Mouse (Mus musculus) kidney, postnatal 0 days (tissue): ENCODE results near the gene Stox2. TPM values are rescaled to one million over a fixed set of nuclear protein-coding genes. Genes with fewer than 3 reads are reported as not detected.

Experiments used
- ATAC-seq: fragments of 200-750 bp; cut with Nextera tagmentation; replicated peaks from 2 replicates; pipeline ENCODE4 v1.8.0; 2017; ENCODE audit warnings: low read depth, moderate number of reproducible peaks, moderate TSS enrichment, moderate library complexity; ENCODE audit not compliant: low FRiP score
- DNase-seq: peaks from one replicate; pipeline ENCODE4 v3.0.0-alpha.2; 2016; ENCODE audit warnings: low spot score
- H3K27ac ChIP-seq: fragments of 300-500 bp; sonication (generic); 2 replicates; pipeline ENCODE4 v1.5.1; 2014; ENCODE audit warnings: mild to moderate bottlenecking
- H3K27me3 ChIP-seq: fragments of 300-500 bp; sonication (generic); 2 replicates; pipeline ENCODE4 v1.6.1; 2014; ENCODE audit warnings: low read length, mixed read lengths; ENCODE audit not compliant: insufficient read depth
- H3K36me3 ChIP-seq: fragments of 300-500 bp; sonication (generic); 2 replicates; pipeline ENCODE4 v1.6.1; 2014; ENCODE audit warnings: low read length, mixed read lengths; ENCODE audit not compliant: insufficient read depth
- H3K4me1 ChIP-seq: fragments of 300-500 bp; sonication (generic); replicated peaks from 2 replicates; pipeline ENCODE4 v1.6.1; 2014; ENCODE audit warnings: antibody characterized with exemption, low read length, mixed read lengths; ENCODE audit not compliant: insufficient read depth
- H3K4me2 ChIP-seq: fragments of 300-500 bp; sonication (generic); 2 replicates; pipeline ENCODE4 v1.6.1; 2014; ENCODE audit warnings: mild to moderate bottlenecking, low read length, moderate library complexity, mixed read lengths
- H3K4me3 ChIP-seq: fragments of 300-500 bp; sonication (generic); replicated peaks from 2 replicates; pipeline ENCODE4 v1.5.1; 2014; ENCODE audit warnings: low read depth, low read length
- H3K9ac ChIP-seq: fragments of 300-500 bp; sonication (generic); 2 replicates; pipeline ENCODE4 v1.6.1; 2014; ENCODE audit warnings: low read depth, low read length
- H3K9me3 ChIP-seq: fragments of 300-500 bp; sonication (generic); replicated peaks from 2 replicates; pipeline ENCODE4 v1.6.1; 2016; ENCODE audit warnings: low read length, inconsistent platforms, mixed read lengths
- CTCF ChIP-seq: IDR thresholded peaks from 2 replicates; pipeline ENCODE4 v1.5.1; 2016; ENCODE audit warnings: antibody characterized with exemption, low read depth, mild to moderate bottlenecking, moderate library complexity
- WGBS: fragments of 180-500 bp; shearing (Covaris S2); extraction: QIAGEN DNeasy Blood & Tissue Kit; methylation state at CpG from one replicate; pipeline ENCODE4 v1.1.7; 2014; 5-methylcytosine and 5-hydroxymethylcytosine counted together
- polyA plus RNA-seq: library from polyadenylated mRNA; unstranded; fragments of >200 nt; fragmentation: Nextera tagmentation; extraction: Ambion mirVana; gene quantifications from 2 replicates; pipeline ENCODE4 v1.2.1, GENCODE M21; 2015

Stox2 gene
- polyA plus RNA-seq, 1 experiment from 2014 or later = 8.8 TPM

DNA sequence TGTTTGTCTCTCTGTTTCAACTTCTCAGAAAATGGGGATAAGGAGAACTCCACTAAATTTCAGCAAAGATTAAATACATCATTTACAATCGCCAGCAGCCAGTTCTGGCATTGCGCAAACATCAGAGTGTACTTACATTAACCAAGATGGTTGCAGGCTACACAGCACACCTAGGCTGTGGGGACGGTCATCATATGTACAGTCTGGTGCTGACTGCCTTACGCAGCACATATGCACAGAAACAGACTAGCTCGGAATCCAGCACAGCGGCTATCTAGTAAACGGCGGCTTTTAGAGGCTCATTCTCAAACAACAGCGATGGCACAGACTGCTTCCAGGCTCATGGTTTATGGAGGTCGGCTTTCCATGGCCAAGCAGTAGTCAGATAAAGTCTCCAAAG lies 54.3 kb downstream of the Stox2 start:
- ATAC-seq (no peak), DNase-seq (no peak)
- H3K9me3 ChIP-seq = no peaks in the 10 kb centered on the region
- no peak overlapping the region for H3K9ac ChIP-seq
- no peaks in the 10 kb centered on the region for H3K27me3 ChIP-seq
- WGBS = 84% methylated on average over 10 of the region's 10 CpGs
- no peak for TF ChIP-seq CTCF
- H3K4me1 ChIP-seq = 0 out of 2 replicates have a peak, but pooled peaks cover 3% of the 10 kb centered on the region
- no peak overlapping the region for H3K4me3 ChIP-seq
- no peaks in the 10 kb centered on the region for H3K36me3 ChIP-seq
- H3K27ac ChIP-seq = peak overlapping the region; percentile 66
- H3K4me2 ChIP-seq = no peak overlapping the region

DNA sequence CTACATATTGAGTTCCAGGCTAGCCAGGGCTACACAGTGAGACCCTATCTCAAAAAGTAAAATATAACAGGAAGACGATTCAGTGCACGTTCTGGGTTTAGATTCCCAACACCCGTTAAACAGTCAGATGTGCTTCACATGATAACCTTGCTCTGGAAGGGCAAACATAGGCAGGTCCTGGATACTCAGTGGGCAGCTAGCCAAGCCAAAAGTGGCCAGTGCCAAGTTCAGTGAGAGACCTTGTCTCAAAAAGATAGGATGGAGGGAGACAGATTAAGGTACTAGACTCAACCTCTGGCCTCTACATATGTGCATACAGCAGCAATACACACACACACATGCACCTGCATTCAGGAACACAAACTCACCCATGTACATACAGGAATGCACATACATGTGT lies 56.7 kb downstream of the Stox2 start:
- Histone ChIP-seq H3K27ac (no peak overlapping the region), H3K4me2 (no peak overlapping the region), H3K9me3 (no peaks in the 10 kb centered on the region), H3K4me1 (0 out of 2 replicates have a peak, but pooled peaks cover 3% of the 10 kb centered on the region), H3K9ac (no peak overlapping the region), H3K36me3 (no peaks in the 10 kb centered on the region), H3K27me3 (no peaks in the 10 kb centered on the region), H3K4me3 (no peak overlapping the region)
- ATAC-seq = no peak
- TF ChIP-seq CTCF = no peak
- WGBS = 59% methylated on average over 3 of the region's 3 CpGs
- DNase-seq = no peak

DNA sequence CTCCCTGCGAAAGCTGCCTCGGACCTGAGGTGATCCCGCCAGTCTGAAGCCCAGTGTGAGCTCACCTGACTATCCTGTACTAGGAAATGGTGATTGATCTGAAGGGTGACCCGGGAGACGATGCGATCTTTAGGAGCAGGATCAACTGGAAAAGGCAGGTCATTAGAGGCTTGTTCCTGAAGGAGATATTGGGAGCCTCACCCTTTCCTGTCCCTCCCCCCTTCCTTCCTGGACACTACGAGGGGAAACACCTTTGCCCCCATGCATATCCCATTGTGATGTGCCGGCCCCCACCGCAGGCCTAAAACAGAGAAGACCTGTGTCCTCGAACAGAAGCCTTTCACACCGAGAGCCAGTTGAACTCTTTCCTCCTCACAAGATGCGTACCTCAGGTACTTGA lies 58.0 kb downstream of the Stox2 start:
- Histone ChIP-seq H3K36me3 (no peaks in the 10 kb centered on the region), H3K4me2 (no peak overlapping the region), H3K9ac (no peak overlapping the region), H3K27me3 (no peaks in the 10 kb centered on the region), H3K9me3 (no peaks in the 10 kb centered on the region), H3K27ac (no peak overlapping the region), H3K4me1 (0 out of 2 replicates have a peak, but pooled peaks cover 3% of the 10 kb centered on the region), H3K4me3 (no peak overlapping the region)
- WGBS = 69% methylated on average over 12 of the region's 12 CpGs
- ATAC-seq = no peak
- no peak for DNase-seq
- TF ChIP-seq CTCF = no peak

DNA sequence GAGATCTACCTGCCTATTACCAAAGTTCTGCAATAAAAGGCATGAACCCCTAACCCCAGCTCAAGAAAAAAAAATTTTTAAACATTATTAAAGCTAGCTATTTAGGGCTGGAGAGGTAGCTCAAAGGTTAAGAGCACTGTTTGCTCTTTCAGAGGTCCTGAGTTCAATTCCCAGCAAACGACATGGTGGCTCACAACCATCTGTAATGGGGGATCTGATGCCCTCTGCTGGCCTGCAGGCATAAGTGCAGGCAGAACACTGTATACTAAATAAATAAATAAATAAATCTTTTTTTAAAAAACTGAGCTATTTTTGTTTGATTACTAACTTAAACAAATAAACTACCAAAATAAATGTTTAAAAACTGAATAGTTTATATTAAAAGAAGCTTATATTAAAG lies 60.4 kb downstream of the Stox2 start:
- WGBS = 84% methylated on average over 1 of the region's 1 CpGs

DNA sequence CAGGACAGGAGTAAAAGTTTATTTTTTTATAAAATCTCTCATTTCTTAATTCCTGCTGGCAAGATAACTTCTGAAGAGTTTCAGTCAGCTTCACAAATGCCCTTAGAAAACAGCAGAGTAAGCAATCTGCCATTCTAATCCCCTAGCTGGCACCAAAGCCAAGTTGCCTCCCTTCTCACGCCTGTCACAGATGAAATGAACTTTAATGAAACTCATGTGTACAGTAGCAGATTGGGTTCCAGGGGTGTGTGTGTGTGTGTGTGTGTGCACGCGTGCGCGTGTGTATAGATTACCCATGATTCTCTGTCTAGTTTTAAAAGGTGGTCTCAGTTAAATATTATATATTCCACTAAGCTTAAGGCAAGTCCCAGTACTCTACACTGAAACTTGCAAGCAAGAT lies 62.0 kb downstream of the Stox2 start:
- no peak for TF ChIP-seq CTCF
- DNase-seq (no peak), ATAC-seq (no peak)
- WGBS = 84% methylated on average over 5 of the region's 5 CpGs
- Histone ChIP-seq H3K9me3 (no peaks in the 10 kb centered on the region), H3K4me1 (peaks cover 6% of the 10 kb centered on the region; the same call in 1 of the 2 replicates), H3K27me3 (no peaks in the 10 kb centered on the region), H3K4me2 (no peak overlapping the region), H3K27ac (no peak overlapping the region), H3K36me3 (no peaks in the 10 kb centered on the region), H3K9ac (no peak overlapping the region), H3K4me3 (no peak overlapping the region)

More for the DNA sequence above, 60.4 kb downstream of the Stox2 start:
- Histone ChIP-seq H3K9me3 (no peaks in the 10 kb centered on the region), H3K4me2 (no peak overlapping the region), H3K27me3 (no peaks in the 10 kb centered on the region), H3K9ac (no peak overlapping the region), H3K36me3 (no peaks in the 10 kb centered on the region), H3K4me1 (peaks cover 6% of the 10 kb centered on the region; the same call in 1 of the 2 replicates), H3K27ac (no peak overlapping the region), H3K4me3 (no peak overlapping the region)
- DNase-seq (no peak), ATAC-seq (no peak)
- TF ChIP-seq CTCF = peak; percentile 68

DNA sequence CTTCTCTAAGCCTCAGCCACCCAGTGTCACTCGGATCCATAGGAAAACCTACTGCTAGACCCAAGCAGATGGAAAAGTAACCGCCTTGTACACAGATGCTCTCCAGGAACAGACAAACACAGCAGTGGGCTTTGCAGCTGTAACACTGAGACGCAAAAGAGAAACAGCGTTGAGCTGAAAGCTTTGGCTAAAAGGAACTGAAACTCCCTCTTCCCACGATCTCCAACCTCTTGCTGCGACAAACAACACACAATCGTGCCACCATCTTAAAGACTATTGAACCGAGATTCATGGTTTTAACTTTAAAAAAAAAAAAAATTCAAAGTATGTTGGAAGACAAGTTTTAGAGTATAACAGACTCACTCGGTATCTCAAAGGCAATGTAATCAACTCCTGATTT lies 62.5 kb downstream of the Stox2 start:
- no peaks in the 10 kb centered on the region for H3K9me3 ChIP-seq
- no peaks in the 10 kb centered on the region for H3K27me3 ChIP-seq
- peaks cover 6% of the 10 kb centered on the region; the same call in 1 of the 2 replicates for H3K4me1 ChIP-seq
- H3K36me3 ChIP-seq = no peaks in the 10 kb centered on the region
- WGBS = 85% methylated on average over 9 of the region's 9 CpGs
- H3K9ac ChIP-seq = no peak overlapping the region
- no peak for ATAC-seq
- no peak overlapping the region for H3K4me3 ChIP-seq
- H3K27ac ChIP-seq = no peak overlapping the region
- no peak for DNase-seq
- no peak overlapping the region for H3K4me2 ChIP-seq
- no peak for TF ChIP-seq CTCF

DNA sequence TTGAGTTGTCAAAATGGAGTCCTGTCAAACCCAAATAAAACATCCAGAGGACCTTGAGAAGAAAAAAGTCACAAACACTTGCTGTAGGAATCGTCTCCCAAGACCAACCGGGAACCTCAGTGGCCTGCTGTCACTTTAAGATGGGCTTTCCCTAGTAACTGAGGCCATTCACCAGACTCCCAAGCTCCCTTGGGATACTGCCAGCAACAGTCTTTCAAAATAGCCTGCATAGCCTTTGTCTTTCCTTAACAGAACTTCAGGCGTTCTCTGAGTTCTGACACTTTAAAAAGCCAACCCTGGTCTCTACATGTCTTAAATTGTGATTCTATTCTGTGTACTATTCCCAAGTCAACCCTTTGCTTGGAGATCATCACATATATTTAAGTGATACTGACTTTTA lies 64.9 kb downstream of the Stox2 start:
- no peak for TF ChIP-seq CTCF
- ATAC-seq (no peak), DNase-seq (peak; percentile 61)
- Histone ChIP-seq H3K4me3 (no peak overlapping the region), H3K4me1 (peaks cover 3% of the 10 kb centered on the region; the same call in 1 of the 2 replicates), H3K27ac (no peak overlapping the region), H3K4me2 (no peak overlapping the region), H3K27me3 (no peaks in the 10 kb centered on the region), H3K9me3 (no peaks in the 10 kb centered on the region), H3K9ac (no peak overlapping the region), H3K36me3 (no peaks in the 10 kb centered on the region)
- WGBS = 52% methylated on average over 3 of the region's 3 CpGs
